Mouse (Mus musculus): ENCODE results near the gene Tram2.
A peak's percentile ranks its signal among the peaks of the same experiment; 100 is the strongest.

DNA sequence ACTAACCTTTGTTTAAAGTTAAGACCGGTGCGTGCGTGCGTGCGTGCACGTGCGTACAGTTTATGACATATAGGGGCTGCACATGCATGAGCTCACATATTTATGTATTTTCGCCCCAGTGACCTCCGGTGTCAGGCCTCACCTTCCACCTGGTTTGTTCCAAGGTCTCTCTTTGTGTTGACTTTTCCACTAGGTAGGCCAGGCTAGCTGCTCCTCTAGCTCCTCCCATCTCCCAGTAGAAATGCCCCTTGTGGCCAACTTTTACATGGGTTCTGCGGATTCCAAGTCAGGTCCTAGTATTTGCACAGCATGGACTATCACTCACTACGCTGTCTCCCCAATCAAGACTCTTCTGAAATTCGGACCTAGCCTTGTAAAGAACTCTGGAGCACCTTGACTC, 1.3 kb upstream of the Tram2 start:
- TF ChIP-seq CTCF (IDR thresholded peaks at IDR 0.05; ENCODE audit: low read depth): 0 out of 2 replicates have a peak, but pooled peaks have one; percentile 25
- TF ChIP-seq EP300 (IDR thresholded peaks at IDR 0.05; ENCODE audit: low read depth): no peak
